Mouse (Mus musculus) heart, embryonic 11.5 days (tissue): ENCODE data around the gene Proz. TPM values are rescaled to one million over a fixed set of nuclear protein-coding genes. Genes with fewer than 3 reads are reported as not detected.
A peak's percentile ranks its signal among the peaks of the same experiment; 100 is the strongest.

Experiments used
- ATAC-seq: fragments of 200-750 bp; cut with Nextera tagmentation; replicated peaks from 2 replicates; pipeline ENCODE4 v1.8.0; 2017; ENCODE audit warnings: moderate library complexity; ENCODE audit not compliant: insufficient number of reproducible peaks, low FRiP score, low TSS enrichment
- H3K27ac ChIP-seq: fragments of 300-500 bp; sonication (generic); 2 replicates; pipeline ENCODE4 v1.5.1; 2014; ENCODE audit warnings: mild to moderate bottlenecking, low read depth, low read length
- H3K27me3 ChIP-seq: fragments of 300-500 bp; sonication (generic); 2 replicates; pipeline ENCODE4 v1.6.1; 2014; ENCODE audit warnings: mild to moderate bottlenecking, low read length, mixed read lengths; ENCODE audit not compliant: control insufficient read depth, insufficient read depth
- H3K36me3 ChIP-seq: fragments of 300-500 bp; sonication (generic); 2 replicates; pipeline ENCODE4 v1.6.1; 2014; ENCODE audit warnings: mild to moderate bottlenecking, low read length, moderate library complexity, mixed read lengths; ENCODE audit not compliant: control insufficient read depth, insufficient read depth
- H3K4me1 ChIP-seq: fragments of 300-500 bp; sonication (generic); 2 replicates; pipeline ENCODE4 v1.6.1; 2014; ENCODE audit warnings: low read length; ENCODE audit not compliant: control insufficient read depth, insufficient read depth
- H3K4me2 ChIP-seq: fragments of 300-500 bp; sonication (generic); 2 replicates; pipeline ENCODE4 v1.6.1; 2014; ENCODE audit warnings: mild to moderate bottlenecking, moderate library complexity
- H3K4me3 ChIP-seq: fragments of 300-500 bp; sonication (generic); 2 replicates; pipeline ENCODE4 v1.5.1; 2014; ENCODE audit warnings: low read depth, low read length
- H3K9ac ChIP-seq: fragments of 300-500 bp; sonication (generic); 2 replicates; pipeline ENCODE4 v1.6.1; 2014; ENCODE audit warnings: mild to moderate bottlenecking, low read depth, low read length, moderate library complexity
- H3K9me3 ChIP-seq: fragments of 300-500 bp; sonication (generic); replicated peaks from 2 replicates; pipeline ENCODE4 v1.6.1; 2016; ENCODE audit warnings: low read length; ENCODE audit not compliant: control insufficient read depth
- WGBS: fragments of 180-500 bp; shearing (Covaris S2); extraction: QIAGEN DNeasy Blood & Tissue Kit; methylation state at CpG from one replicate; pipeline ENCODE4 v1.1.7; 2014; ENCODE audit not compliant: insufficient replicate concordance; 5-methylcytosine and 5-hydroxymethylcytosine counted together
- polyA plus RNA-seq: library from polyadenylated mRNA; unstranded; fragments of >200 nt; fragmentation: Nextera tagmentation; extraction: Ambion mirVana; gene quantifications from 2 replicates; pipeline ENCODE4 v1.2.1, GENCODE M21; 2014

Gene Proz
- 0.50 and 0.56 TPM in 2 replicates for polyA plus RNA-seq

- H3K4me2 ChIP-seq, result no peak within 1 kb of the TSS
- H3K36me3 ChIP-seq, result no peaks in the 10 kb centered on the region
- 72% methylated on average over 17 of the region's 17 CpGs for WGBS
- H3K4me1 ChIP-seq, result no peaks in the 10 kb centered on the region
- H3K27me3 ChIP-seq, result peaks cover 5% of the 10 kb centered on the region; the same call in 1 of the 2 replicates
- H3K4me3 ChIP-seq, result no peak within 1 kb of the TSS
- H3K9me3 ChIP-seq, result no peaks in the 10 kb centered on the region
- no peak within 1 kb of the TSS for H3K27ac ChIP-seq
- no peak within 1 kb of the TSS for H3K9ac ChIP-seq
- no peak for ATAC-seq
Observed at GRCm38 (mm10) chr8:13060441-13061150, at the start of gene Proz. Gene Proz (plus strand): TSS chr8:13060914.

- no peak for ATAC-seq
- Histone ChIP-seq H3K4me1 (no peaks in the 10 kb centered on the region), H3K9ac (no peak overlapping the region), H3K9me3 (no peaks in the 10 kb centered on the region), H3K4me2 (no peak overlapping the region), H3K27ac (no peak overlapping the region), H3K36me3 (no peaks in the 10 kb centered on the region), H3K27me3 (no peaks in the 10 kb centered on the region), H3K4me3 (no peak overlapping the region)
- WGBS, result 47% methylated on average over 4 of the region's 4 CpGs
Observed at GRCm38 (mm10) chr8:13019560-13019959, 41.2 kb upstream of the Proz start.

- no peak overlapping the region for H3K27ac ChIP-seq
- no peak overlapping the region for H3K4me2 ChIP-seq
- no peak overlapping the region for H3K9ac ChIP-seq
- no peak for ATAC-seq
- no peaks in the 10 kb centered on the region for H3K9me3 ChIP-seq
- H3K27me3 ChIP-seq, result no peaks in the 10 kb centered on the region
- H3K4me1 ChIP-seq, result no peaks in the 10 kb centered on the region
- no peak overlapping the region for H3K4me3 ChIP-seq
- H3K36me3 ChIP-seq, result no peaks in the 10 kb centered on the region
- 86% methylated on average over 8 of the region's 8 CpGs for WGBS
Observed at GRCm38 (mm10) chr8:13021830-13022229, 38.9 kb upstream of the Proz start.

GRCm38 (mm10) chr8:13025487-13026224 lies 35.1 kb upstream of the Proz start, which contains the start of gene F7:
Gene F7 (plus strand): TSS chr8:13026034.
- Histone ChIP-seq H3K4me3 (no peak within 1 kb of the TSS), H3K9me3 (no peaks in the 10 kb centered on the region), H3K36me3 (no peaks in the 10 kb centered on the region), H3K4me2 (no peak within 1 kb of the TSS), H3K27me3 (no peaks in the 10 kb centered on the region), H3K4me1 (no peaks in the 10 kb centered on the region), H3K9ac (no peak within 1 kb of the TSS), H3K27ac (no peak within 1 kb of the TSS)
- 65% methylated on average over 10 of the region's 10 CpGs for WGBS
- no peak for ATAC-seq

- no peaks in the 10 kb centered on the region for H3K27me3 ChIP-seq
- no peaks in the 10 kb centered on the region for H3K9me3 ChIP-seq
- H3K9ac ChIP-seq, result no peak overlapping the region
- no peak overlapping the region for H3K4me2 ChIP-seq
- no peak overlapping the region for H3K27ac ChIP-seq
- no peak for ATAC-seq
- WGBS, result 81% methylated on average over 5 of the region's 5 CpGs
- no peak overlapping the region for H3K4me3 ChIP-seq
- H3K36me3 ChIP-seq, result no peaks in the 10 kb centered on the region
- H3K4me1 ChIP-seq, result no peaks in the 10 kb centered on the region
Observed at GRCm38 (mm10) chr8:13027615-13028014, 33.1 kb upstream of the Proz start.

- Histone ChIP-seq H3K27ac (no peak overlapping the region), H3K9ac (no peak overlapping the region), H3K9me3 (no peaks in the 10 kb centered on the region), H3K4me2 (no peak overlapping the region), H3K4me1 (no peaks in the 10 kb centered on the region), H3K36me3 (no peaks in the 10 kb centered on the region), H3K4me3 (no peak overlapping the region), H3K27me3 (no peaks in the 10 kb centered on the region)
- ATAC-seq, result no peak
- 65% methylated on average over 5 of the region's 5 CpGs for WGBS
Observed at GRCm38 (mm10) chr8:13028482-13028881, 32.2 kb upstream of the Proz start.

- Histone ChIP-seq H3K27me3 (no peaks in the 10 kb centered on the region), H3K4me1 (peaks cover 19% of the 10 kb centered on the region), H3K4me2 (no peak overlapping the region), H3K27ac (peak overlapping the region; percentile 3; the same call in 1 of the 2 replicates), H3K9ac (0 out of 2 replicates have a peak overlapping the region, but pooled peaks have one; percentile 8), H3K9me3 (no peaks in the 10 kb centered on the region), H3K36me3 (no peaks in the 10 kb centered on the region), H3K4me3 (no peak overlapping the region)
- 77% methylated on average over 10 of the region's 10 CpGs for WGBS
- ATAC-seq, result no peak
Observed at GRCm38 (mm10) chr8:13036346-13036812, 24.3 kb upstream of the Proz start.

- Histone ChIP-seq H3K9ac (0 out of 2 replicates have a peak within 1 kb of the TSS, but pooled peaks have one; percentile 34), H3K4me1 (peaks cover 19% of the 10 kb centered on the region), H3K27ac (peak within 1 kb of the TSS; percentile 3; the same call in 1 of the 2 replicates), H3K9me3 (no peaks in the 10 kb centered on the region), H3K4me2 (peak within 1 kb of the TSS; percentile 14; the same call in 1 of the 2 replicates), H3K36me3 (no peaks in the 10 kb centered on the region), H3K4me3 (no peak within 1 kb of the TSS), H3K27me3 (no peaks in the 10 kb centered on the region)
- ATAC-seq, result no peak
- WGBS, result 61% methylated on average over 7 of the region's 7 CpGs
Observed at GRCm38 (mm10) chr8:13037015-13037414, 23.7 kb upstream of the Proz start, which contains the start of gene F10. Gene F10 (plus strand): TSS chr8:13037308.
